Mouse (Mus musculus): Measurements from ENCODE around the gene Rspry1. TPM values are rescaled to one million over a fixed set of nuclear protein-coding genes. Genes with fewer than 3 reads are reported as not detected.

The Rspry1 gene
- polyA plus RNA-seq (2012; rRNA removed) = 1.0 and 1.4 TPM in 2 replicates

GRCm38 (mm10) chr8:94601607-94602385, at the start of gene Rspry1, which contains the start of gene Fam192a:
TSS of gene Rspry1 (plus strand) at chr8:94601937.
TSS of gene Fam192a (minus strand) at chr8:94601997.

GRCm38 (mm10) chr8:94666456-94667308, 64.9 kb downstream of the Rspry1 start, which contains the start of gene Arl2bp:
TSS of gene Arl2bp (plus strand) at chr8:94666600.

GRCm38 (mm10) chr8:94695994-94696384, 94.3 kb downstream of the Rspry1 start, which contains the start of gene Pllp:
TSS of gene Pllp (minus strand) at chr8:94696278.

Other genes with a start within 250 kb of the Rspry1 start
- gene Herpud1, start 215.5 kb upstream of the Rspry1 start, polyA plus RNA-seq (2012; rRNA removed) = 178 and 375 TPM in 2 replicates
- 0.95 and 1.3 TPM in 2 replicates for gene Nlrc5, start 167.6 kb upstream of the Rspry1 start, polyA plus RNA-seq (2012; rRNA removed)
- 24.1 and 26.1 TPM in 2 replicates for gene Cpne2, start 68.9 kb upstream of the Rspry1 start, polyA plus RNA-seq (2012; rRNA removed)
- gene Fam192a, start 60 bp downstream of the Rspry1 start, polyA plus RNA-seq (2012; rRNA removed) = 12.1 and 14.8 TPM in 2 replicates
- 39.1 and 45.9 TPM in 2 replicates for gene Arl2bp, start 64.7 kb downstream of the Rspry1 start, polyA plus RNA-seq (2012; rRNA removed)
- gene Pllp, start 94.3 kb downstream of the Rspry1 start, polyA plus RNA-seq (2012; rRNA removed) = 251 and 277 TPM in 2 replicates
- 0.81 and 1.1 TPM in 2 replicates for gene Ccl22, start 143.7 kb downstream of the Rspry1 start, polyA plus RNA-seq (2012; rRNA removed)
- gene Cx3cl1, start 170.1 kb downstream of the Rspry1 start, polyA plus RNA-seq (2012; rRNA removed) = 24.9 and 32.0 TPM in 2 replicates
- gene Ccl17, start 208.5 kb downstream of the Rspry1 start, polyA plus RNA-seq (2012; rRNA removed) = 0.25 and 0.60 TPM in 2 replicates
- gene Coq9, start 236.4 kb downstream of the Rspry1 start, polyA plus RNA-seq (2012; rRNA removed) = 142 and 188 TPM in 2 replicates
- 36.6 and 43.9 TPM in 2 replicates for gene Ciapin1, start 236.4 kb downstream of the Rspry1 start, polyA plus RNA-seq (2012; rRNA removed)

Data from stomach, adult 2 months (tissue).